Mouse (Mus musculus) hindbrain, embryonic 14.5 days (tissue): ENCODE results near the gene Vmn1r188. TPM values are rescaled to one million over a fixed set of nuclear protein-coding genes. Genes with fewer than 3 reads are reported as not detected.
"Not testable (repeated sequence)": the region's sequence is repeated elsewhere in the genome, so short reads cannot be mapped to it uniquely, and the experiment has no call there.

Source experiments
- ATAC-seq: fragments of 200-750 bp; cut with Nextera tagmentation; 2 replicates; pipeline ENCODE4 v1.8.0; 2017; ENCODE audit warnings: moderate number of reproducible peaks, mild to moderate bottlenecking, moderate TSS enrichment, moderate library complexity; ENCODE audit not compliant: low FRiP score
- DNase-seq: peaks from one replicate; pipeline ENCODE4 v3.0.0-alpha.2; 2015; ENCODE audit warnings: low spot score
- H3K27ac ChIP-seq: fragments of 300-500 bp; sonication (generic); 2 replicates; pipeline ENCODE4 v1.5.1; 2014; ENCODE audit warnings: mild to moderate bottlenecking, moderate library complexity
- H3K27me3 ChIP-seq: fragments of 300-500 bp; sonication (generic); 2 replicates; pipeline ENCODE4 v1.6.1; 2014; ENCODE audit warnings: mild to moderate bottlenecking, low read length, mixed read lengths; ENCODE audit not compliant: control insufficient read depth, insufficient read depth
- H3K36me3 ChIP-seq: fragments of 300-500 bp; sonication (generic); replicated peaks from 2 replicates; pipeline ENCODE4 v1.6.1; 2014; ENCODE audit not compliant: control insufficient read depth, insufficient read depth
- H3K4me1 ChIP-seq: fragments of 300-500 bp; sonication (generic); replicated peaks from 2 replicates; pipeline ENCODE4 v1.6.1; 2014; ENCODE audit warnings: antibody characterized with exemption, low read length, mixed read lengths; ENCODE audit not compliant: control insufficient read depth, insufficient read depth
- H3K4me2 ChIP-seq: fragments of 300-500 bp; sonication (generic); replicated peaks from 2 replicates; pipeline ENCODE4 v1.6.1; 2014; ENCODE audit warnings: mild to moderate bottlenecking, moderate library complexity
- H3K4me3 ChIP-seq: fragments of 300-500 bp; sonication (generic); replicated peaks from 2 replicates; pipeline ENCODE4 v1.5.1; 2014; ENCODE audit warnings: mild to moderate bottlenecking, low read length
- H3K9ac ChIP-seq: fragments of 300-500 bp; sonication (generic); 2 replicates; pipeline ENCODE4 v1.6.1; 2014
- H3K9me3 ChIP-seq: fragments of 300-500 bp; sonication (generic); 2 replicates; pipeline ENCODE4 v1.6.1; 2016; ENCODE audit warnings: low read length; ENCODE audit not compliant: control insufficient read depth
- WGBS: fragments of 180-500 bp; shearing (Covaris S2); extraction: QIAGEN DNeasy Blood & Tissue Kit; methylation state at CpG from one replicate; pipeline ENCODE4 v1.1.7; 2014; 5-methylcytosine and 5-hydroxymethylcytosine counted together
- polyA plus RNA-seq: library from polyadenylated mRNA; unstranded; fragments of >200 nt; fragmentation: Nextera tagmentation; extraction: Ambion mirVana; gene quantifications from 2 replicates; pipeline ENCODE4 v1.2.1, GENCODE M21; 2014

Gene Vmn1r188
- not detected in 2 replicates for polyA plus RNA-seq

DNA sequence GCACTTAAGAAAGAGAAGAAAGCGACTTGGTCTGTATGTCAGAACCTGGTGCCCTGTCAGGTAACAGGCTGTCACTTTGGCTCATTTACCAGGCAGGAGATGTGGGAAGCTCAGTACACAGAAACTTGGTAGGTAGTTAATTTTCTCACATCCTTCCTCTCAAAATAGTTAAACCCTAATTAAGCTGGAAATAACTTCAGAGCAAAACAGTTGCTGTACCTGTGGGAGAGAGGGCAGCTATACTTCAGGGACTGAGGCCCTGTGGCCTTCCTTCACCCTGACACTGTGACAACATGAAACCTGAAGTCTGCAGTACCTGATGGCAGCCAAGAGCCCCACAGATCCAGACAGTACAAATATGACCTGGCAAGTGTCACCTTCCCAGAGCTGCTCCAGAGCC lies at the start of gene Vmn1r188:
Gene Vmn1r188, plus strand, starts transcription at position 301 of the 400 bp plus-strand sequence.
- not testable (repeated sequence) for H3K36me3 ChIP-seq, H3K4me2 ChIP-seq, H3K4me1 ChIP-seq, H3K9me3 ChIP-seq, H3K9ac ChIP-seq, H3K27me3 ChIP-seq, ATAC-seq, H3K4me3 ChIP-seq, DNase-seq, H3K27ac ChIP-seq
- 89% methylated on average over 1 of the region's 1 CpGs for WGBS

DNA sequence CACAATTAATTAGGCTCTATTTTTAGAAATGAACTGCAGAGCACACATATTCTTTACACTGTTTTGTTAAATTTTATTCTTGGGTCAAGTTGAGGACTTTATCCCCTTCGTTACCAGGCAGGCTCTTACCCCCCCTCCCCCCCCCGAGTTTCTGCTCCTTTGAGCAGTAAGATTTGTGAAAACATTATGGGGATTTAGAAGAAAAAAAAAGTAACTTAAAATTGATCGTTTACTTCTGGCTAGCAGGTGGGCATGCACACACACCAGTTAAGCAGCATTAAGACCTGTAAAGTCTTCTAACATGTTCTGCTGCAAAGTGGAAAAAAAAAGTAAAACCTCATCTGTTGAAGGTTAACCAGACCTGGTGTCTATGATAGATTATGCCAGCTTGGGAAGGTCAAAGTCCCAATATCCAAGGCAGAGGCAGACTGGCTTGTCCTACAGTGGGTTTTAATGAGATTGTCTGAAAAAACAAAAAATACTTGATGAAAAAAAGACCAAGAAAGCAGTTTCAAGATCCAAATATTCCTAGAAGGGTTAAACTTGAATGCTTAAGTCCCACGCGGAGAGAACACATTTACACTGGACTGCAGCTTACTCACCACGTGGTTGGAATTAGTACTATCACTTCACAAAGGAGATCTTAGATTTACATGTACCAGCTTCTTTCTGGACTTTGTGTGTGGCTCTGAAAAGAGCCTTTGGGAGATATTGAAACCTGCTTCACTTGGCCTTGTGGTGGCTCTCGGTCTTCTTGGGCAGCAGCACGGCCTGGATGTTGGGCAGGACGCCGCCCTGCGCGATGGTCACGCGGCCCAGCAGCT lies 49.6 kb upstream of the Vmn1r188 start:
- no peak for DNase-seq
- Histone ChIP-seq H3K9me3 (no peaks in the 10 kb centered on the region), H3K9ac (peak overlapping the region; percentile 37), H3K4me3 (peak overlapping the region; percentile 30), H3K27me3 (no peaks in the 10 kb centered on the region), H3K36me3 (no peaks in the 10 kb centered on the region), H3K4me2 (peak overlapping the region; percentile 76), H3K27ac (no peak overlapping the region), H3K4me1 (peaks cover 14% of the 10 kb centered on the region)
- under 1% methylated on average over 8 of the region's 14 CpGs for WGBS
- no peak for ATAC-seq

GRCm38 (mm10) chr13:22035267-22036148 lies 48.7 kb upstream of the Vmn1r188 start, which contains the start of the genes Hist1h2ah and Hist1h2bk:
TSS of gene Hist1h2ah (minus strand) at chr13:22035568.
TSS of gene Hist1h2bk (plus strand) at chr13:22035870.
- Histone ChIP-seq H3K27ac (peak within 1 kb of the TSS; percentile 32; the same call in 1 of the 2 replicates), H3K9ac (peak within 1 kb of the TSS; percentile 57), H3K4me3 (peak within 1 kb of the TSS; percentile 30), H3K4me2 (peak within 1 kb of the TSS; percentile 76), H3K4me1 (peaks cover 21% of the 10 kb centered on the region)
- under 1% methylated on average over 22 of the region's 69 CpGs for WGBS
- H3K27me3 ChIP-seq, H3K36me3 ChIP-seq, H3K9me3 ChIP-seq: not testable (repeated sequence)
- DNase-seq (peak; percentile 95), ATAC-seq (peak; percentile 98)

DNA sequence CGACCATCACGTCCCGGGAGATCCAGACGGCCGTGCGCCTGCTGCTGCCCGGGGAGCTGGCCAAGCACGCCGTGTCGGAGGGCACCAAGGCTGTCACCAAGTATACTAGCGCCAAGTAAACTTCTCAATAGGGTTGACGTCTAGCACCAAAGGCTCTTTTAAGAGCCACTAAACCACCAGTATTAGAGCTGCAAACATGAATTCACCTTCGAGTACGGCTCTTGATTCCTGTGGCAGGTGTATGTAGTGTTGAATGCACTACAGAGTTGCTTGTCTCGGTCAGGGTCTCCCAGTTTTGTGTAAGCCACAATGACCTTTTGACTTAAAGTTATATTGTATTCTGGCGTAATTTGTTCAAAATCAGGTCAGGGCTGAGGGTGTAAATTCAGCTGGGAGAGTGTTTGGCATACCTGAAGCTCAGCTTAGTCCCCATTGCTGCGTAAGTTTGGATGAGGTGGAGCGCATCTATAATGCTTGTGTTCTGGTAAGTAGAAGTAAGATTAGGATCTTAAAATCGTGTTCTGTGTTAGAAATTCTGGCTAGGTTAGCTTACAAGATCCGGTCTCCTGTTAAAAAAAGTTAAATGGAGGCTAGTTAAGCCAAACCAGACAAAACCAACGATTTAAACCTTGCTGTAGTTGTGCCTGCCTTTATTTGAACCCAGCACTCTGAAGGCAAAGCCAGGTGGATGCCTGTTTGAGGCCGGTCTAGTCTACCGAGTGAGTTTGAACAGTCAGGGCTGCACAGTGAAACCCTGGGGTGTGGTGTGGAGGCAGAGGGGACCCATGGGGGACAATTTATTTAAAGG lies 47.9 kb upstream of the Vmn1r188 start:
- no peak for DNase-seq
- no peaks in the 10 kb centered on the region for H3K36me3 ChIP-seq
- H3K9ac ChIP-seq: peak overlapping the region; percentile 57
- H3K9me3 ChIP-seq: no peaks in the 10 kb centered on the region
- WGBS: 2% methylated on average over 17 of the region's 23 CpGs
- peak overlapping the region; percentile 76 for H3K4me2 ChIP-seq
- no peaks in the 10 kb centered on the region for H3K27me3 ChIP-seq
- peak overlapping the region; percentile 30 for H3K4me3 ChIP-seq
- ATAC-seq: peak; percentile 1; the same call in 1 of the 2 replicates
- H3K27ac ChIP-seq: peak overlapping the region; percentile 32; the same call in 1 of the 2 replicates
- H3K4me1 ChIP-seq: peaks cover 23% of the 10 kb centered on the region

DNA sequence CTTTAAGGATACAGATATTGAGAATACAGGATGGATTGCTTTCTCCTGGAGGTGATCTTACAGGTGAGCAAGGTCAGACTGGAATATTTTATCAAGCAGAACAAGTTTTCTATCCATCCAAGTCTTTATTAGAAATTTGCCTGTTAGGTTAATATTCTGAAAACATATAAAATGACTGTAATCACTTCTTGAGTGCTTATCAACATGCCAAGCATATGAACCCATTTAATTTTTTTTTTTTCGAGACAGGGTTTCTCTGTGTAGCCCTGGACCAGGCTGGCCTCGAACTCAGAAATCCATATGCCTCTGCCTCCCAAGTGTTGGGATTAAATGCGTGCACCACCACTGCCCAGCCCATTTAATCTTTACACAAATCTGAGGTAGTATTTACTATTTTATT lies 47.3 kb upstream of the Vmn1r188 start:
- no peak for ATAC-seq

DNA sequence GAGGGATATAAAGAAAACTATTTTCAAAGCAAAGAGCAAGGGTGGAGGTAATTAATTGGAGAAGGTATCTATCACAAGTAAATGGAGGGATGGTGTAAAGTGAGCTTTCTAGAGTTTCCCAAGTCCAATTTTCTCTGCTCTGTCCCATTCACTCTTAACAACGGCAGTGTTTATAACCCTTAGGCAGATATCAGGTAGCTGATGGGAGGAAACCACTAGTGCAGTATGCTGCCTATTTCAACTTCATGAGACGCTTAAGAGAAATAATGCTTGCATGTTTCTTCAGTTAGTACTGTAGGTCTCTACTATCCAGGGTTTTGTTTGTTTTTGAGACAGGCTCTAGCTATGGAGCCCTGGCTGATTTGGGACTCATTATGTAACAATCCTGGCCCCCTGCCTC lies 46.8 kb upstream of the Vmn1r188 start:
- H3K36me3 ChIP-seq: no peaks in the 10 kb centered on the region
- no peak for DNase-seq
- peaks cover 32% of the 10 kb centered on the region for H3K4me1 ChIP-seq
- H3K4me3 ChIP-seq: no peak overlapping the region
- no peak overlapping the region for H3K27ac ChIP-seq
- H3K9ac ChIP-seq: no peak overlapping the region
- H3K9me3 ChIP-seq: no peaks in the 10 kb centered on the region
- H3K4me2 ChIP-seq: no peak overlapping the region
- 90% methylated on average over 2 of the region's 2 CpGs for WGBS
- no peaks in the 10 kb centered on the region for H3K27me3 ChIP-seq
- ATAC-seq: no peak

More for the DNA sequence above, 47.3 kb upstream of the Vmn1r188 start:
- H3K4me3 ChIP-seq: peak overlapping the region; percentile 30; the same call in 1 of the 2 replicates
- H3K36me3 ChIP-seq: no peaks in the 10 kb centered on the region
- H3K9me3 ChIP-seq: no peaks in the 10 kb centered on the region
- no peak for DNase-seq
- H3K9ac ChIP-seq: peak overlapping the region; percentile 46; the same call in 1 of the 2 replicates
- peak overlapping the region; percentile 76 for H3K4me2 ChIP-seq
- H3K27me3 ChIP-seq: no peaks in the 10 kb centered on the region
- 70% methylated on average over 3 of the region's 3 CpGs for WGBS
- no peak overlapping the region for H3K27ac ChIP-seq
- H3K4me1 ChIP-seq: peaks cover 28% of the 10 kb centered on the region

DNA sequence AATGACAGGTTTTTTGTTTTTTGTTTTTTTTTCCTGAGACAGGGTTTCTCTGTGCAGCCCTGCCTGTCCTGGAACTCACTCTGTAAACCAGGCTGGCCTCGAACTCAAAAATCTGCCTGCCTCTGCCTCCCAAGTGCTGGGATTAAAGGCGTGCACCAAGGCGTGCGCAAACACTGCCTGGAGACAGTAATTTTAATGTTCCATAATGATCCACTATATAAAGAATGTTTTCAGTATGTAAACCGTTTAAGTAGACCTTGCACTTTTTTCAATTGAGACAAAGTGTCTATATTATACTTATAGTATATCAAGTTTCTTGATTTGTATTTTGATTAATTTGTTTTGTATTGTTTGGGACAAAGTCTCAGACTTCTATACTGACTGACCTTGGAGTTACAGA lies 44.9 kb upstream of the Vmn1r188 start:
- Histone ChIP-seq H3K36me3 (no peaks in the 10 kb centered on the region), H3K27me3 (no peaks in the 10 kb centered on the region), H3K4me3 (no peak overlapping the region), H3K9ac (no peak overlapping the region), H3K4me1 (peaks cover 35% of the 10 kb centered on the region), H3K9me3 (no peaks in the 10 kb centered on the region), H3K4me2 (no peak overlapping the region), H3K27ac (no peak overlapping the region)
- no peak for DNase-seq
- no peak for ATAC-seq
- 71% methylated on average over 5 of the region's 5 CpGs for WGBS

- Histone ChIP-seq H3K4me3 (peak overlapping the region; percentile 28; the same call in 1 of the 2 replicates), H3K27ac (peak overlapping the region; percentile 66; the same call in 1 of the 2 replicates)
- 15% methylated on average over 2 of the region's 2 CpGs for WGBS
Observed at GRCm38 (mm10) chr13:22039951-22040463, 44.2 kb upstream of the Vmn1r188 start.

More at GRCm38 (mm10) chr13:22039951-22040463, 44.2 kb upstream of the Vmn1r188 start:
- H3K9ac ChIP-seq: no peak overlapping the region
- peaks cover 30% of the 10 kb centered on the region for H3K4me1 ChIP-seq
- no peaks in the 10 kb centered on the region for H3K27me3 ChIP-seq
- no peaks in the 10 kb centered on the region for H3K9me3 ChIP-seq
- no peak for DNase-seq
- no peak for ATAC-seq
- H3K4me2 ChIP-seq: peak overlapping the region; percentile 61
- H3K36me3 ChIP-seq: no peaks in the 10 kb centered on the region
